Mouse (Mus musculus): ENCODE measurements around the gene Gm13287.
"Not testable (repeated sequence)": the region's sequence is repeated elsewhere in the genome, so short reads cannot be mapped to it uniquely, and the experiment has no call there.

The Gm13287 gene

DNA sequence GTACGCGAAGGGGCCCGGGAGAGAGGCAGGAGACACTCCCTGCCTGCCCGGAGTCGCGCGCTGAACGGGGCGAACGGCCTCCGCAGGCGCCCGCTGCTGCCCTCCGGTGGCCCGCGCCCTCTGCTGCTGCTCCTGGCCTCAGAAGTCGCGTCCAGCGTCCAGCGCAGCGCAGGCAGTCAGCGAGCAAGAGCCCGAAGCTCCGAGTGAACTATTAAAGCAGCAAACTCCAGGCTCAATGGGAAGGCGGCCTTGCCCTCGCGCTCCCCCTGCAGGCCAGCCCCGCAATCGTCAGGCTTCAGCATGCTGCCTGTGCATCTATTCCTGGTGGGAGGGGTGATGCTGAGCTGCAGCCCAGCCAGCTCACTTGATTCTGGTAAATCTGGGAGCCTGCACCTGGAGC lies at the start of gene Gm13287:
Gene Gm13287, plus strand, starts transcription at position 301 of the 400 bp plus-strand sequence.
- not testable (repeated sequence) for DNase-seq (ENCODE audit: low spot score)

DNA sequence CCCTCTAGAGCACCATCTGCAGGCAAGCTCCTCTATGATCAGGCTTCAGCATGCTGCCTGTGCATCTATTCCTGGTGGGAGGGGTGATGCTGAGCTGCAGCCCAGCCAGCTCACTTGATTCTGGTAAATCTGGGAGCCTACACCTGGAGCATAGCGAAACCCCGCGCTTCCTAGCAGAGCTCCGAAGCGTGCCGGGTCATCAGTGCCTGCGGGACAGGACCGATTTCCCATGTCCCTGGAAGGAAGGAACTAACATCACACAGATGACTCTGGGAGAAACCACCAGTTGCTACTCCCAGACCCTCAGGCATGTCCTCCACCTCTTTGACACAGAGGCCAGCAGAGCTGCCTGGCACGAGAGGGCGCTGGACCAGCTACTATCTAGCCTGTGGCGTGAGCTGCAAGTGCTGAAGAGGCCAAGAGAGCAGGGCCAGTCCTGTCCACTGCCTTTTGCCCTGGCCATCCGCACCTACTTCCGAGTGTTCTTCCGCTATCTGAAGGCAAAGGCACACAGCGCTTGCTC lies 48.2 kb upstream of the Gm13287 start, which contains the start of gene Gm13271:
Gene Gm13271, plus strand, starts transcription at position 51 of the 523 bp plus-strand sequence.
- not testable (repeated sequence) for DNase-seq (ENCODE audit: low spot score)

DNA sequence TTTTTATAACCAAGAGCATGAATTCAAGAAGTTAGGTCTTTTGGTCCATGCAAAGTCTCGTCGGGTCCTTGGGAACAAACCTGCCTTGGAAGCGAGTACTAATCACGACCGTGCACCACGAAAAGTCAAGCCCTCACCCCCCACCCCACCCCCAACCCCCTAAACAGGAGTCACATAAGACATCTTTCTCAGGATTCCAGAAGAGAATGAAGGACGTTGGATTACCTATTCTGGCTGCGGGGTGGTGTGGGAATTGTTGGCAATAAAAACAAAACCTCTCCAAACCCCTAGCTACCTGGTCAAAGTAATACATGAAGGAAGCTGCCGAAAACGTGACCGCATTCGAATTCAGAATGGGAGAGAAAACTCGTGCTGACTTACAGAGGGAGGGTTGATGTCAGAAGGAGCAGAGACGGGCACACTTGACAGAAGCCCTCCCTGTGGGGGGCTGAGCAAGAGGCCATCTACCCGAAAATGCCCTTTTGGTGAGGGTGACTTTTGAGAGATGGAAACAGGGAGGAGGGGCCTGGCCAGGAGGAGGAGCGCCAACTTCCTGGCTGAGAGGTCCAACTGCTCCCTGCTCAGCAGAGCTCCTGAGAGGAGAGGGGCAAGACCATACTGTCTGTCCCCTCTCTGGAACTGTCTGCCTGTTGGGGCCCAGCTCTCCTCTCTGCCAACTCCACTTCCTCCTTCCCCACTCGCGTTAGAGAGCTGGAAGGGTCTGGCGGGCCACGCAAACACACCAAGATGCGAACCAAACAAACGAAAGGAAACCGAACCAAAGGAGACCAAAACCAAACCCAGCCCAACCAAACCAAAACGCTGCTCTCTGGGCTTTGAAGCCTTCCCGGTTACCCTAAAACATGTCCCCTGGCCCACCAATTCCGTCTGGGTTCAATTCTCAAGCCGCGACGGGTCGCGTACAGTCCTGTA lies 46.2 kb upstream of the Gm13287 start:
- DNase-seq (ENCODE audit: low spot score) = not testable (repeated sequence)

DNA sequence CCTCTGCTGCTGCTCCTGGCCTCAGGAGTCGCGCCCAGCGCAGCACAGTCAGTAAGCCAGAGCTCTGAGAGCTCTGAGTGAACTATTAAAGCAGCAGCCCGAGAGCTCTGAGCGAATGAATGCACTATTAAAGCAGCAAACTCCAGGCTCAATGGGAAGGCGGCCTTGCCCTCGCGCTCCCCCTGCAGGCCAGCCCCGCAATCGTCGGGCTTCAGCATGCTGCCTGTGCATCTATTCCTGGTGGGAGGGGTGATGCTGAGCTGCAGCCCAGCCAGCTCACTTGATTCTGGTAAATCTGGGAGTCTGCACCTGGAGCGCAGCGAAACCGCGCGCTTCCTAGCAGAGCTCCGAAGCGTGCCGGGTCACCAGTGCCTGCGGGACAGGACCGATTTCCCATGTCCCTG lies 45.4 kb upstream of the Gm13287 start:
- not testable (repeated sequence) for DNase-seq (ENCODE audit: low spot score)

DNA sequence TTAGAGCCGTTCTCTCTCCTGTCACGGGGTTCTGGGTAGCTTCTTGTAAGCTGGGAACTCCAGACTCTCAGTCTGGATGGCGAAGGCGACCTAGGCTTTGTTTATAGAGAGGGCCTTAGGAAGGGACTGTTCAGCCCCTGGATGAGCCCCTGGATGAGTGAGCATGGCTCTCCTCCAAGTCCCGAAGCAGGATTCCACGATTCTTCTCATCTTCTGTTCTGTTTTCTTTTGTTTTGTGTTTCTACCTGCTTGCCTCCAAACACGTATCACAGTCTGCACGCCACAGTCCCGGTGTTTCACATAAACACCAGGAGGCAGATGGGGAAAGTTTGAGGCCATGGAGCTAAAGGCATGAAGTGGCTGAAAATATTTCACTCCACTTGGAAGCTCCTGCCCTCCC lies 44.3 kb upstream of the Gm13287 start:
- not testable (repeated sequence) for DNase-seq (ENCODE audit: low spot score)

DNA sequence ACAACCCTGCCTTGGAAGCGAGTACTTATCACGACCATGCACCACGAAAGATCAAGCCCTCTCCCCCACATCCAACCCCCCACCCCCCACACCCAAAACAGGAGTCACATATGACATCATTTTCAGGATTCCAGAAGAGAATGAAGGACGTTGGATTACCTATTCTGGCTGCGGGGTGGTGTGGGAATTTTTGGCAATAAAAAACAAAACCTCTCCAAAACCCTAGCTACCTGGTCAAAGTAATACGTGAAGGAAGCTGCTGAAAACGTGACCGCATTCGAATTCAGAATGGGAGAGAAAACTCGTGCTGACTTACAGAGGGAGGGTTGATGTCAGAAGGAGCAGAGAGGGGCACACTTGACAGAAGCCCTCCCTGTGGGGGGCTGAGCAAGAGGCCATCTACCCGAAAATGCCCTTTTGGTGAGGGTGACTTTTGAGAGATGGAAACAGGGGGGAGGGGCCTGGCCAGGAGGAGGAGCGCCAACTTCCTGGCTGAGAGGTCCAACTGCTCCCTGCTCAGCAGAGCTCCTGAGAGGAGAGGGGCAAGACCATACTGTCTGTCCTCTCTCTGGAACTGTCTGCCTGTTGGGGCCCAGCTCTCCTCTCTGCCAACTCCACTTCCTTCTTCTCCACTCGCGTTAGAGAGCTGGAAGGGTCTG lies 43.3 kb upstream of the Gm13287 start, which contains the start of gene Gm13283:
Gene Gm13283, plus strand, starts transcription at position 510 of the 659 bp plus-strand sequence.
- DNase-seq (ENCODE audit: low spot score) = not testable (repeated sequence)

DNA sequence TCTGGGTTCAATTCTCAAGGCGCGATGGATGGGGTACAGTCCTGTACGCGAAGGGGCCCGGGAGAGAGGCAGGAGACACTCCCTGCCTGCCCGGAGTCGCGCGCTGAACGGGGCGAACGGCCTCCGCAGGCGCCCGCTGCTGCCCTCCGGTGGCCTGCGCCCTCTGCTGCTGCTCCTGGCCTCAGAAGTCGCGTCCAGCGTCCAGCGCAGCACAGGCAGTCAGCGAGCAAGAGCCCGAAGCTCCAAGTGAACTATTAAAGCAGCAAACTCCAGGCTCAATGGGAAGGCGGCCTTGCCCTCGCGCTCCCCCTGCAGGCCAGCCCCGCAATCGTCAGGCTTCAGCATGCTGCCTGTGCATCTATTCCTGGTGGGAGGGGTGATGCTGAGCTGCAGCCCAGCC lies 42.6 kb upstream of the Gm13287 start:
- DNase-seq (ENCODE audit: low spot score) = not testable (repeated sequence)

DNA sequence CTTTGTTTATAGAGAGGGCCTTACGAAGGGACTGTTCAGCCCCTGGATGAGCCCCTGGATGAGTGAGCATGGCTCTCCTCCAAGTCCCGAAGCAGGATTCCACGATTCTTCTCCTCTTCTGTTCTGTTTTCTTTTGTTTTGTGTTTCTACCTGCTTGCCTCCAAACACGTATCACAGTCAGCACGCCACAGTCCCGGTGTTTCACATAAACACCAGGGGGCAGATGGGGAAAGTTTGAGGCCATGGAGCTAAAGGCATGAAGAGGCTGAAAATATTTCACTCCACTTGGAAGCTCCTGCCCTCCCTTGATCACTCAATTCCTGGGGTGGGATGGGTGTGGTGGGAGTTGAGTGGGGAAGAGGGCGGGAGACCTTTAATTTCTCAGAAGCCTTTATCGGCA lies 41.3 kb upstream of the Gm13287 start:
- DNase-seq (ENCODE audit: low spot score) = not testable (repeated sequence)

DNA sequence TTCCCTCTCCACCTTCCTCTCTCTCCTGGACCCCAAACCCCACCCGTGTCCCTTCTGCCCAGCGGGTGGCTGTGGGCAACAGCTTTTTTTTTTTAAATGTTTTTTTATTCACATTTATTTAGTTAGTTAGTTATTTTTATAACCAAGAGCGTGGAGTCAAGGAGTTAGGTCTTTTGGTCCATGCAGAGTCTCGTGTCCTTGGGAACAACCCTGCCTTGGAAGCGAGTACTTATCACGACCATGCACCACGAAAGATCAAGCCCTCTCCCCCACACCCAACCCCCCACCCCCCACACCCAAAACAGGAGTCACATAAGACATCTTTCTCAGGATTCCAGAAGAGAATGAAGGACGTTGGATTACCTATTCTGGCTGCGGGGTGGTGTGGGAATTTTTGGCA lies 40.7 kb upstream of the Gm13287 start:
- DNase-seq (ENCODE audit: low spot score) = not testable (repeated sequence)

DNA sequence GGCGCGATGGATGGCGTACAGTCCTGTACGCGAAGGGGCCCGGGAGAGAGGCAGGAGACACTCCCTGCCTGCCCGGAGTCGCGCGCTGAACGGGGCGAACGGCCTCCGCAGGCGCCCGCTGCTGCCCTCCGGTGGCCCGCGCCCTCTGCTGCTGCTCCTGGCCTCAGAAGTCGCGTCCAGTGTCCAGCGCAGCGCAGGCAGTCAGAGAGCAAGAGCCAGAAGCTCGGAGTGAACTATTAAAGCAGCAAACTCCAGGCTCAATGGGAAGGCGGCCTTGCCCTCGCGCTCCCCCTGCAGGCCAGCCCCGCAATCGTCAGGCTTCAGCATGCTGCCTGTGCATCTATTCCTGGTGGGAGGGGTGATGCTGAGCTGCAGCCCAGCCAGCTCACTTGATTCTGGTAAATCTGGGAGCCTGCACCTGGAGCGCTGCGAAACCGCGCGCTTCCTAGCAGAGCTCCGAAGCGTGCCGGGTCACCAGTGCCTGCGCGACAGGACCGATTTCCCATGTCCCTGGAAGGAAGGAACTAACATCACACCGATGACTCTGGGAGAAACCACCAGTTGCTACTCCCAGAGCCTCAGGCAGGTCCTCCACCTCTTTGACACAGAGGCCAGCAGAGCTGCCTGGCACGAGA lies 39.6 kb upstream of the Gm13287 start:
- DNase-seq (ENCODE audit: low spot score) = not testable (repeated sequence)

DNA sequence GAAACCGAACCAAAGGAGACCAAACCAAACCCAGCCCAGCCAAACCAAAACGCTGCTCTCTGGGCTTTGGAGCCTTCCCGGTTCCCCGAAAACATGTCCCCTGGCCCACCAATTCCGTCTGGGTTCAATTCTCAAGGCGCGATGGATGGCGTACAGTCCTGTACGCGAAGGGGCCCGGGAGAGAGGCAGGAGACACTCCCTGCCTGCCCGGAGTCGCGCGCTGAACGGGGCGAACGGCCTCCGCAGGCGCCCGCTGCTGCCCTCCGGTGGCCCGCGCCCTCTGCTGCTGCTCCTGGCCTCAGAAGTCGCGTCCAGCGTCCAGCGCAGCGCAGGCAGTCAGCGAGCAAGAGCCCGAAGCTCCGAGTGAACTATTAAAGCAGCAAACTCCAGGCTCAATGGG lies 29.5 kb upstream of the Gm13287 start, which contains the start of gene Gm13290:
Gene Gm13290, plus strand, starts transcription at position 301 of the 400 bp plus-strand sequence.
- not testable (repeated sequence) for DNase-seq (ENCODE audit: low spot score)

DNA sequence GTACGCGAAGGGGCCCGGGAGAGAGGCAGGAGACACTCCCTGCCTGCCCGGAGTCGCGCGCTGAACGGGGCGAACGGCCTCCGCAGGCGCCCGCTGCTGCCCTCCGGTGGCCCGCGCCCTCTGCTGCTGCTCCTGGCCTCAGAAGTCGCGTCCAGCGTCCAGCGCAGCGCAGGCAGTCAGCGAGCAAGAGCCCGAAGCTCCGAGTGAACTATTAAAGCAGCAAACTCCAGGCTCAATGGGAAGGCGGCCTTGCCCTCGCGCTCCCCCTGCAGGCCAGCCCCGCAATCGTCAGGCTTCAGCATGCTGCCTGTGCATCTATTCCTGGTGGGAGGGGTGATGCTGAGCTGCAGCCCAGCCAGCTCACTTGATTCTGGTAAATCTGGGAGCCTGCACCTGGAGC lies 26.4 kb upstream of the Gm13287 start, which contains the start of gene Gm13289:
Gene Gm13289, plus strand, starts transcription at position 301 of the 400 bp plus-strand sequence.
- DNase-seq (ENCODE audit: low spot score) = not testable (repeated sequence)

DNA sequence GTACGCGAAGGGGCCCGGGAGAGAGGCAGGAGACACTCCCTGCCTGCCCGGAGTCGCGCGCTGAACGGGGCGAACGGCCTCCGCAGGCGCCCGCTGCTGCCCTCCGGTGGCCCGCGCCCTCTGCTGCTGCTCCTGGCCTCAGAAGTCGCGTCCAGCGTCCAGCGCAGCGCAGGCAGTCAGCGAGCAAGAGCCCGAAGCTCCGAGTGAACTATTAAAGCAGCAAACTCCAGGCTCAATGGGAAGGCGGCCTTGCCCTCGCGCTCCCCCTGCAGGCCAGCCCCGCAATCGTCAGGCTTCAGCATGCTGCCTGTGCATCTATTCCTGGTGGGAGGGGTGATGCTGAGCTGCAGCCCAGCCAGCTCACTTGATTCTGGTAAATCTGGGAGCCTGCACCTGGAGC lies 23.5 kb upstream of the Gm13287 start, which contains the start of gene Gm13272:
Gene Gm13272, plus strand, starts transcription at position 301 of the 400 bp plus-strand sequence.
- DNase-seq (ENCODE audit: low spot score) = not testable (repeated sequence)

DNA sequence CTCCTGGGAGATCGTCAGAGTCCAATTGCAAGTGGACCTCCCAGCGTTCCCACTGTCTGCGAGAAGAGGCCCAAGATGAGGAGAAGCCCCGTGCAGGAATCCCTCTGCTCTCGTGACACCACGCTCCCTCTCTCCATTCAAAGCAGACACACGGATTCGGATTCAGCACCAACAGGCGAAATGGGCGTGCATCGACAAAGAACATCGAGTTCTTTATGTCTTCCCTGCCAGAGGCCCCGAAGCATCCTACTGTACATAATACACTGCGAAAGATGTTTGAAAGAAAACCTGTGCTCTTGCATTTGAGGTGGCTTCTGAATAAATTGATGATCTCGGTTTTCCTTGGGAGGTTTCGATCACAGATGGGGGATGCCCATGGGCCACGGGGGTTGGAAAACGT lies 22.7 kb upstream of the Gm13287 start:
- not testable (repeated sequence) for DNase-seq (ENCODE audit: low spot score)

DNA sequence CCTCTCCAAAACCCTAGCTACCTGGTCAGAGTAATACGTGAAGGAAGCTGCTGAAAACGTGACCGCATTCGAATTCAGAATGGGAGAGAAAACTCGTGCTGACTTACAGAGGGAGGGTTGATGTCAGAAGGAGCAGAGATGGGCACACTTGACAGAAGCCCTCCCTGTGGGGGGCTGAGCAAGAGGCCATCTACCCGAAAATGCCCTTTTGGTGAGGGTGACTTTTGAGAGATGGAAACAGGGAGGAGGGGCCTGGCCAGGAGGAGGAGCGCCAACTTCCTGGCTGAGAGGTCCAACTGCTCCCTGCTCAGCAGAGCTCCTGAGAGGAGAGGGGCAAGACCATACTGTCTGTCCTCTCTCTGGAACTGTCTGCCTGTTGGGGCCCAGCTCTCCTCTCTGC lies 21.2 kb upstream of the Gm13287 start, which contains the start of gene Ifnz:
Gene Ifnz, plus strand, starts transcription at position 301 of the 400 bp plus-strand sequence.
- DNase-seq (ENCODE audit: low spot score) = not testable (repeated sequence)

DNA sequence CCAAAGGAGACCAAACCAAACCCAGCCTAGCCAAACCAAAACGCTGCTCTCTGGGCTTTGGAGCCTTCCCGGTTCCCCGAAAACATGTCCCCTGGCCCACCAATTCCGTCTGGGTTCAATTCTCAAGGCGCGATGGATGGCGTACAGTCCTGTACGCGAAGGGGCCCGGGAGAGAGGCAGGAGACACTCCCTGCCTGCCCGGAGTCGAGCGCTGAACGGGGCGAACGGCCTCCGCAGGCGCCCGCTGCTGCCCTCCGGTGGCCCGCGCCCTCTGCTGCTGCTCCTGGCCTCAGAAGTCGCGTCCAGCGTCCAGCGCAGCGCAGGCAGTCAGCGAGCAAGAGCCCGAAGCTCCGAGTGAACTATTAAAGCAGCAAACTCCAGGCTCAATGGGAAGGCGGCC lies 20.7 kb upstream of the Gm13287 start:
- not testable (repeated sequence) for DNase-seq (ENCODE audit: low spot score)

DNA sequence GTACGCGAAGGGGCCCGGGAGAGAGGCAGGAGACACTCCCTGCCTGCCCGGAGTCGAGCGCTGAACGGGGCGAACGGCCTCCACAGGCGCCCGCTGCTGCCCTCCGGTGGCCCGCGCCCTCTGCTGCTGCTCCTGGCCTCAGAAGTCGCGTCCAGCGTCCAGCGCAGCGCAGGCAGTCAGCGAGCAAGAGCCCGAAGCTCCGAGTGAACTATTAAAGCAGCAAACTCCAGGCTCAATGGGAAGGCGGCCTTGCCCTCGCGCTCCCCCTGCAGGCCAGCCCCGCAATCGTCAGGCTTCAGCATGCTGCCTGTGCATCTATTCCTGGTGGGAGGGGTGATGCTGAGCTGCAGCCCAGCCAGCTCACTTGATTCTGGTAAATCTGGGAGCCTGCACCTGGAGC lies 17.6 kb upstream of the Gm13287 start, which contains the start of gene Gm13276:
Gene Gm13276, plus strand, starts transcription at position 301 of the 400 bp plus-strand sequence.
- not testable (repeated sequence) for DNase-seq (ENCODE audit: low spot score)

DNA sequence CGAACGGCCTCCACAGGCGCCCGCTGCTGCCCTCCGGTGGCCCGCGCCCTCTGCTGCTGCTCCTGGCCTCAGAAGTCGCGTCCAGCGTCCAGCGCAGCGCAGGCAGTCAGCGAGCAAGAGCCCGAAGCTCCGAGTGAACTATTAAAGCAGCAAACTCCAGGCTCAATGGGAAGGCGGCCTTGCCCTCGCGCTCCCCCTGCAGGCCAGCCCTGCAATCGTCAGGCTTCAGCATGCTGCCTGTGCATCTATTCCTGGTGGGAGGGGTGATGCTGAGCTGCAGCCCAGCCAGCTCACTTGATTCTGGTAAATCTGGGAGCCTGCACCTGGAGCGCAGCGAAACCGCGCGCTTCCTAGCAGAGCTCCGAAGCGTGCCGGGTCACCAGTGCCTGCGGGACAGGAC lies 14.7 kb upstream of the Gm13287 start, which contains the start of gene Gm13277:
Gene Gm13277, plus strand, starts transcription at position 231 of the 400 bp plus-strand sequence.
- DNase-seq (ENCODE audit: low spot score) = not testable (repeated sequence)

DNA sequence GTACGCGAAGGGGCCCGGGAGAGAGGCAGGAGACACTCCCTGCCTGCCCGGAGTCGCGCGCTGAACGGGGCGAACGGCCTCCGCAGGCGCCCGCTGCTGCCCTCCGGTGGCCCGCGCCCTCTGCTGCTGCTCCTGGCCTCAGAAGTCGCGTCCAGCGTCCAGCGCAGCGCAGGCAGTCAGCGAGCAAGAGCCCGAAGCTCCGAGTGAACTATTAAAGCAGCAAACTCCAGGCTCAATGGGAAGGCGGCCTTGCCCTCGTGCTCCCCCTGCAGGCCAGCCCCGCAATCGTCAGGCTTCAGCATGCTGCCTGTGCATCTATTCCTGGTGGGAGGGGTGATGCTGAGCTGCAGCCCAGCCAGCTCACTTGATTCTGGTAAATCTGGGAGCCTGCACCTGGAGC lies 11.8 kb upstream of the Gm13287 start, which contains the start of gene Gm13278:
Gene Gm13278, plus strand, starts transcription at position 301 of the 400 bp plus-strand sequence.
- DNase-seq (ENCODE audit: low spot score) = not testable (repeated sequence)

DNA sequence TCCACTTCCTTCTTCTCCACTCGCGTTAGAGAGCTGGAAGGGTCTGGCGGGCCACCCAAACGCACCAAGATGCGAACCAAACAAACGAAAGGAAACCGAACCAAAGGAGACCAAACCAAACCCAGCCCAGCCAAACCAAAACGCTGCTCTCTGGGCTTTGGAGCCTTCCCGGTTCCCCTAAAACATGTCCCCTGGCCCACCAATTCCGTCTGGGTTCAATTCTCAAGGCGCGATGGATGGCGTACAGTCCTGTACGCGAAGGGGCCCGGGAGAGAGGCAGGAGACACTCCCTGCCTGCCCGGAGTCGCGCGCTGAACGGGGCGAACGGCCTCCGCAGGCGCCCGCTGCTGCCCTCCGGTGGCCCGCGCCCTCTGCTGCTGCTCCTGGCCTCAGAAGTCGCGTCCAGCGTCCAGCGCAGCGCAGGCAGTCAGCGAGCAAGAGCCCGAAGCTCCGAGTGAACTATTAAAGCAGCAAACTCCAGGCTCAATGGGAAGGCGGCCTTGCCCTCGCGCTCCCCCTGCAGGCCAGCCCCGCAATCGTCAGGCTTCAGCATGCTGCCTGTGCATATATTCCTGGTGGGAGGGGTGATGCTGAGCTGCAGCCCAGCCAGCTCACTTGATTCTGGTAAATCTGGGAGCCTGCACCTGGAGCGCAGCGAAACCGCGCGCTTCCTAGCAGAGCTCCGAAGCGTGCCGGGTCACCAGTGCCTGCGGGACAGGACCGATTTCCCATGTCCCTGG lies 8.9 kb upstream of the Gm13287 start, which contains the start of gene Gm13275:
Gene Gm13275, plus strand, starts transcription at position 552 of the 740 bp plus-strand sequence.
- not testable (repeated sequence) for DNase-seq (ENCODE audit: low spot score)

Measured in spleen, adult 12 weeks (tissue).